Mouse (Mus musculus) CD4-positive, CD25-positive, alpha-beta regulatory T cell, adult 2 months (primary cell): Measurements from ENCODE around the gene Gm49486.

Source experiments
- DNase-seq: peaks from one replicate; pipeline ENCODE4 v3.0.0-alpha.2; 2012; ENCODE audit warnings: low read depth, low spot score

The Gm49486 gene

DNA sequence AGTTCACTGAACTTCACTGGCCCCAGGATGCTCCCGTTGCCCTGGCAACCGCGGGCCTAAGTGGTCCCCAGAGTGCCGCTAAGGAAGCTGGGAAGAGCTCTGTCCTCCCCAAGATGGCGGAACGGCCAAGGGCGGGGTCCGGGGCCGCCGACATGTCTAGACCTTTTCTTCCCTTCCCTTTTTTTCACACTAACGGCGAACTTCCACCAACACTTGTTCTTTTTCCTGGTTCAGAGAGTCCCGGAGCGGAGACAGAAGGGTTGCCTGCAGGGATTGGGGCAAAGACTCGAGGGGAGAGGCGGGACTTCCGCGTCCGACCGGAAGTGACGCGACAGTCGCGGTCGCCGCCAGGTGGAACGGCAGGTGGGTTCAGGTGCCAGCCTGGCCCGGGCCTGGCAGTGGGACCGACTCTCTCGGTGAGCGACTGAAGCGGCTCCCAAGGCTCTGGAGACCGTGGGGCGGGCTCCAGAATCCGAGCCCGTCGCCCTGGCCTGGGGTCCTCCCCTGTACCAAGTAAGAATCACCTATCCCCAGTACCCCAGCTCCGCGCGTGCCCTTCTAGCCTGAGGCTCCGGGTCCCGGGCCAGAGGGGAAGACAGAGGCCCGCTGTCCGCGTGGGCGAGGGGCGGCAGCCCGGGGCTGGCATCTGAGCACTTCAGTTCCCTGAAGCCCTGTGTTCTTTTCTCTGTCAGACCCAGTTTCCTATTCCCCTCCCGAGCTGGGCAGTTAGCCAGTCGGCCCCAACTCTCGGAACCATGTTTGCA lies at the start of gene Gm49486, which contains the start of gene Pick1:
TSS of gene Gm49486 (plus strand) at position 334 of the 764 bp plus-strand sequence.
TSS of gene Pick1 (plus strand) at position 116 of the 764 bp plus-strand sequence.
- peak; percentile 90 for DNase-seq

DNA sequence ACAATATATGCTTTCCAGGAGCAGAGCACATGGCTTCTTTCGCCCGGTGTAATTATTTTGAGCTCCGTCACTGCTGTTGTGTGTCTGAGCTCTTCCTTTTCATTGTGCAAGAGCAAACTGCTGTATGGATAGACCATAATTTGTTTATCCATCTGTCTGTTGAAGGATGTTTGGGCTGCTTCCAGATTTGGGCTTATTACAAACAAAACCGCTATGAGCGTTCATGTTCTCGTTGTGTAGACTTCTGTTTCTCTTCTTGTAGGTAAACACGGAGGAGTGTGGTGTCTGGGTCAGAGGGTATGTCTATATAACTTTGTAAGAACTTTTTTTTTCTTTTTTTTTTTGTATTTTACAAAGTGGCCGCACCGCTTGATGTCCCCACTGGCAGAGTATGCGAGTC lies 44.0 kb upstream of the Gm49486 start:
- no peak for DNase-seq

DNA sequence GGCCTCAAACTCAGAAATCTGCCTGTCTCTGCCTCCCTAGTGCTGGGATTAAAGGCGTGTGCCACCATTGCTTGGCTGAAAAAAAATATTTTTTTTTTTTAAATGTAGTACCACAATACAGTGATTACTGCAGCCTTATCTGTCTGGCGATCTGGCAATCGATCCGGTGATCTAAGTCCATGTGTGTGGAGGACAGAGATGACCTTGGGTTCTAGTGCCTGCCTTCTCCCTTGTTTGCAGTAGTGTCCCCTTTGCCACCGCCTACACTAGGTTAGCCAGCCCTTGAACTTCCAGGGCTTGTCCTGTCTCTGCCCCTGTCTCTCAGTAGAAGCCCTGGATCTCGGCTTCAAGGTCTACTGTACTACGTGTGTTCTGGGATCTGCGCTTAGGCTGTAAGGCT lies 41.4 kb upstream of the Gm49486 start:
- DNase-seq, result no peak

DNA sequence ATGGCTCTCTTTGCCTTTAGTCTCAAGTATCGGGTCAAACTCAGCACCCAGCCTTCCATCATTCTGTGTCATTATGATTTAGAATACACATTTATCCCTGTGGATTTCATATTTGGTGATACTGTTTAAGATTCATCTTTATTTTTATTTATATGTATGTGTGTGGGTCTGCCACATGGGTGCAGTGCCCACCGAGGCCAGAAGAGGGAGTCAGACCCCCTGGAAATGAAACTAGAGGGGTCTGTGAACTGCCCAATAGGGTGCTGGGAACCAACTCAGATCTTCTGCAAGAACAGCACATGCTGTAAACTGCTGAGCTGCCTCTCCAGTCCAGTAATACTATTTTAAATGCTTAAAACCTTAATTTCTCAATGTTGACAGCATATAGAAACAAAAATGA lies 37.8 kb upstream of the Gm49486 start:
- no peak for DNase-seq

DNA sequence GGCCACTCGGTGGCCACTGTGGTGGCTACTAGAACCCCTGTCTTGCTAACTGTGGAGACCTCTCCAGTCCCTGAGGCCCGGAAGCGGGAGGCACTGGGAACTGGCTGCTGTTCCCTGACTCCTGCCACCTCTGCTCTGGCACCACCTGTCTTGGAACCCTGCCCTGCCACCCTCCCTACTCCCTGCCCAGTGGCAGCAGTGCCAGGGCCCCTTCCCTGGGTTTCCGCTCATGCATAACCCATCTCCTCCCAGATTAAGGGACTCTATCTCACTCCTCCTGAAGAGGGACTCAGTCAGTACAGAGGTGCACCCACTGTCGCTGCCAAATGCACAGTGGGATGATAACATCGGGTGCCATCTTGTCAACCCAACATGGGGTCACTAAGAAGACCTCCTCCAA lies 36.7 kb upstream of the Gm49486 start:
- no peak for DNase-seq

DNA sequence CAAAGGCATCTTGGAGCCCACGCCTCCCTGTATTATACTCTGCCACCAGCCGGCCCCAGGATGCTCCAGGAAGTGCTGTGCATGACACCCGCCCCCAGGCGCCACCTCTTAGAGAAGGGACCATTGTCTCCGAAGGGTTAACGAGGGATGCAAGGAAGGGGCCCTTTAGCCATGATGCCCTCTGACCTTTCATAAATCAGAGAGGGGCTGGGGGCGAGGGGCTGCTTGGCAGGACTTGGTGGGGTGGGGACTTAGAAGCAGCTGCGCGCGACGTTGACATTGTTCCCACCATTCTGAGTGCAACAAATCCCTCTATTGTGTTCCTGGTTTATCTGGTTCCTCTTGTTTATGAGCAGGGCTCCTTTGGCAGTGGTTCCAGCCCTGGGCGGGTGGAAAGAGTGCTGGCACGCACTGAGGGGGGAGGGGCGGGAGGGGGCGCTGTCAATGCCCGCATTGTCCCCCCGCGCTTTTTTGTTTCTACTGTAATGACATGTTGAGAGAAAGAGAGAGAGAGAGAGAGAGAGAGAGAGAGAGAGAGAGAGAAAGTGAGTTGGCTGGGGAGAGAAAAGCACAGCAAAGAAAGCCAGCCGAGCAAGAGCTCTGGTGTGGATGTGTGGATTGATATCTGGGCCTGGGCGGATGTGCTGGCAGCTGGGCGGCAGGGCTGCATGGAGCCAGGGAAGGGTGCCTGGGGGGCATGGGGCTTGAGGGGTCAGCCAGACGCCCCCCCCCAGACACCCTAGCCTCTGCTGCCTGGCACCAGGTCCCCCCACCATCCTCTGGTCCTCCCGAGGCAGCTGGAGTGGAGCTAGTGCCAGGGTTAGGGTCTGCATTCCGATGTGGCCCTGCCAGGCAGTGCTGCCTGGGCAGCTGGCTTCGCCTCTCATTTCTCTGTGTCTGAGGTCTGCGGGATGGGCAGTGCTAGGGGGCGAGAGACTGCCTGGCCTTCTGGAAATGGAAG lies 36.0 kb upstream of the Gm49486 start:
- DNase-seq, result no peak

DNA sequence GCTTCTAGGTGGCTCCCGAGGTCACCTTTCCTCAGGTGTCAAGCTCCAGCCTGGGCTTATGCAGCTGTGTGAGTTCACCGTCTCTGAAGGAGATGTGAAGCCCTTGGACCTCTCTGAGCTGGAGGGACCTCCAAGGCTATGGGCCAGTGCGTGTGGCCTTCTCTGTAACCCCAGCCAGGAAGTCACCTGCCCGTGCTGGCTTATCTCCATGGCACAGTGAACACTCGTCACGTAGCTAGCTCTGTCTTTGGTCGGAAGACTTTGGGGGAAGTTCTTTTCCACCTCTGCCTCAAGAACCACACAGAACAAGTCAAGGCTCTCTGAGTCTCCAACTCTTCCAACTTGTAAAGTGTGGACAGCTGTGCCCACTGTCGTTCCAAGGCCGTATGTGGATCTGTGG lies 35.1 kb upstream of the Gm49486 start:
- DNase-seq, result no peak

DNA sequence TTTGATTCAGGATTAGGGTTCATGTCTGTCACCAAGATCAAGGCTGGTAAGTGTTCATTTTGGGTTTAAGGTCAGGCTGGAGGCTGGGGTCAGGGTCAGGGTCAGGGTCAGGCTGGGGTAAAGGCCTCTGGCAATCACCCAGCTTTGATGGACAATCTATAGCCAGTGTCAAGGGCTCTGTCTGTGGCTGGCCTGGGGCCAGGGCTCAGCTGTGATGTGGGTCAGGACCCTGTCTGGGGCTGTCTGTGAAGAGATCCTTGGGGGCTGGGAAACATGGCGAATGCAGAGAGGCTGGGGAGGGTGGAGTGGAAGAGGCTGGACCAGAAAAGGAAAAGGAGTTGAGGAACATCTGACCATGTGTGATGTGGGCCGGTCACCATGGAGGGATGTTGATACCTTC lies 34.2 kb upstream of the Gm49486 start:
- no peak for DNase-seq

DNA sequence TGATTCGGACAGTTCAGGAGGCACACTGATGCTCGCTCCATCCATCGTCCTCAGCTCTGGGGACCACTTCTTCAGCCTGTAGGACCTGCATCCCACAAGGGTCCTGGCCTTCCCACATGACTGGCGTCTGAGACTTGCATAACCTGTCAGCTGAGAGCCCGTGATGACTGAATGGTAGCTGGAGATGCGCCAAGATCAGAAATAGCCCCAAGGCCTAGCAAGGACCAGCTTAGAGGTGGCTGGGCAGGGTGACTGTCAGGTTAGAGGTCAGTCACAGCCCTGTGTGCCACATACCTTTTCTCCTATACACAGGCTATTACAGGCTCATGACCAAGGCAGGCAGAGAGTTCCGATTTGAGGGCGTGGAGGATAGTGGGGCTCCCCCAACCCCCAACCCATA lies 33.7 kb upstream of the Gm49486 start:
- DNase-seq, result no peak

DNA sequence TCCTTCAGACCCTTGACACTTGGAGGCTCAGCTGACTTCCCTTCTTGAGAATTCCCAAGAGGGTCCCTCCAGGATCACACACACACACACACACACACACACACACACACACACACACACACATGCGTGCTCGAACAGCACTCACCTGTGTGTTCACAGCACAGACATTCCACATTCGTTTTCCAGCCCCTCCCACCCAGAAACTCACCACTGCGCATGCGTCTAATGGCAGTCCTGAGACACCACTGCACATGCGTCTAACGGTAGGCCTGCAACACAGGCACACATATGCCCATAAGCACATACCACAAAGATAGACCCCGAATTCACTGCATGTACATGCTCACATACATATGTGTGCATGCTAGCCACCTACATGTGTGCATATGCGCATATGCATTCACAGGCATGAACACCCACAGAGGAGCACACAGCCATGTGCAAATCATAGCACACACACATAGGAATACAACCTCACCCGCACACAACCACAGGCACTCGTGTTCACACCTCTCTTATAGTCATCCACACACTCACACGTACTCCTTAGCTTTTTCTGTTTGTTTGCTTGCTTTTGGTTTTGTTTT lies 29.7 kb upstream of the Gm49486 start:
- no peak for DNase-seq

DNA sequence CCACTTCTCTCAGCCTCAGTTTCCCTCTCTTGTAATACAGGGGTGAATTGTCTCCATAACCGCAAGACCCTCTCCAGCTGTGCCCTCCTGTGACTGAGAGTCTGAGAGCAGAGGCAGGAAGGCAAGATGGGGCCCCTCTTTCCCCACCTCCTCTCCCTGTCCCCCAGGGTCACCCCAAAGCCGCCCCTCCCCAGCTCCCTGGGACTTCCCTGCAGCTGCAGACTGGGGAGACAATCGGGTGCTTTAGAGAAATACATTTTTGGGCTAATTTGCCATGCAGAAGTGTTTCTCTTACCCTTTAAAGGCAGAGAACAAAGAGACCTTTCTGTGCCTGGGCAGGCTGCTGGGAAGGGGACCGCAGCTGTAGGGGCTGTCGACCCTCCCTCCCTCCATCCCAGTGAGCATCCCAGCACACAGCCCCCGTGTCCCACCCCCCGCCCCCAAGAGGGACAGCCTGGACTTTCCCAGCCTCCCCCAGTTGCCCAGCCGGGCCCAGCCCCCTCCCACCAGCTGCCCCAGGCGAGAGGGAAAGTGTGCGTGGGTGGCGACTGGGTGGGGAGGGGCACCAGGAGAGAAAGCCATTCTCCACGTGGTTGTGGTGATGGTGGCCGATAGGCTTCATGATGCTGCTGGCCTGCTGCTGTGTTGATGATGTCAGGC lies 27.6 kb upstream of the Gm49486 start:
- DNase-seq, result peak; percentile 36

DNA sequence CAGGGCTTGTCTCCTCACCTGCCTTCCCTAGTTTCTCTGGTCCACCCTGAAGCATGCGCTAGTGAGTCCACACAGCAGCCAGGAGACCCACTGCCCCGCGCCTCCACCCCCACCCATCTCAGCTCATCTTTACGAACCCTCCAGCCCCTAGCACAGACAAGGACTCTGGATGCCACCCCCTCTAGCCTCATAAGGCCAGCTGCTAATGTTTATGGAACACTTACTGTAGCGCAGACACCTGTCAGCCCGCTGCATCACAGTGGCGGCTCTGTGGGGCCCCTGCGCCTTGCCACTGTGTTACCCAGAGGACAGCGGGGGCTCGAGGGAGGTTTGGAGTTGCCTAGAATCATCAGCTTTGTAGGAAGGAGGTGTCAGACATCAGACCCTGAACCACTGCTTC lies 26.6 kb upstream of the Gm49486 start:
- no peak for DNase-seq

DNA sequence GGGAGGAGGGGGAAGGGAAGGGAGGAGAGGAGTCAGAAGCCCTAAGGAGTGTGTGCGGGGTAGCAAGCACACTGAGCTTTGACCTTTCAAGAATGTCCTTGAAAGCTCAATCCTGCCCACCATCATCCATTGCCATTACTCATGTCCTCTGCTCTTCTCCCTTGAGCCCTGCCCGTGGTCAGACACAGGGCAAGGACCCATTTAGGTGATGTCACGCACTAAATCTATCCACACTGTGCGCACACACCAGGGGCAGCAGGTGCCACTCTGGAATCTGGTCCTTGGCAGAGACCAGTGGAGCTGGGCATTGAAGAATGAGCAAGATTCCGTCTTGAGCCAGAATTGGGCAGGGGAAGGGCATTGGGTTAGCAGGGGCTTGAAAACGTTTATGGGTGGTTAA lies 21.0 kb upstream of the Gm49486 start:
- DNase-seq, result no peak

DNA sequence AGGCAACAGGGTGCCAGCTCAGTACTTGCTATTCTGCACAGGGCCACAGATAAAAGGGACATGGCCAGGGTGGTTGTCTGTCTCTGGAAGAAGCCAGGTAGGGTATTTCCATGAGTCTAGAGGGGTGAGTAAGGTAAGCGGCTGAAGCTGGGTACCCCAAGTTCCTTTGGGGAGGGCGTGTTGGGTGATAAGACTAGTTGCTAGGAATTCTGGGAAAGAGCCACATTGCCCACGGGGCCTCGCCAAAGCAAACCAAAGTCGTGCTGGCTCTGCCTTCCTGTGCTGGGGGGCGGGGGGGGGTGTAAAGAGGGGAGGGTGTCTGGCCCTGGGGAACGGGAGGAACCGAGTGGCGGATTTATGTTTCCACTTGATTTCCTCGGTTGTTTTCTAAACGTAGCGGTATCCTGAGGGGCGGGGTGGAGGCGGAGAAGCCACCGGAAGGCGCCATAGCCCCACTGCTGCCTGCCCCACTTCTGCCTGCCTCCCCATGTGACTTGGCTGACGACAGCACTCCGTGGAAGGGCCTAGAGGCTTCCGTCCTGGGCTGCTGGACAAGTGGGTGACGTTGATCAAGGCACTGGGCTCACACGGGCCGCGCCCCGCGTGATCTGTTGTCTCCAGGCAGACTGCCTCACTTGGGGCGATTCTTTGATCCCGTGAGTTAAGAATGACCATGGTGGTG lies 20.3 kb upstream of the Gm49486 start:
- DNase-seq, result peak; percentile 86

DNA sequence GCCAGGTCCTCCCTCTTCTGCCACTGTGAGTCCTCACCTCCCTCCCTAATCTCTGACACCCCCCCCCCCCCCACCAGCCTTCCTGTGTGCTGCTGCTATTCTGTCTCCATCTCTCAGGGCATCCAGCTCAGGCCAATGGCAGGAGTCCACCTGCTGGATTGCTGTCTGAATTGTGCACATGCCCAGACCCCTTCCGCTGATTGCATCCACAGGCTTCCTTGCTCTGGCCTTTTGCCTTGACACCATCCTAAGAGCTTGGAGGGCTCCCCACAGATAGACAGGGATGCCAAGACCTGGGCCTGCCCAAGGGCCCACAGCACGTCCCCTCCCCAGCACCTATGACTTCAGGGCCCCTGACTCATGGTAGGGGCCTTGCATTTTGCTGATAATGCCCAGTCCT lies 18.8 kb upstream of the Gm49486 start:
- no peak for DNase-seq

DNA sequence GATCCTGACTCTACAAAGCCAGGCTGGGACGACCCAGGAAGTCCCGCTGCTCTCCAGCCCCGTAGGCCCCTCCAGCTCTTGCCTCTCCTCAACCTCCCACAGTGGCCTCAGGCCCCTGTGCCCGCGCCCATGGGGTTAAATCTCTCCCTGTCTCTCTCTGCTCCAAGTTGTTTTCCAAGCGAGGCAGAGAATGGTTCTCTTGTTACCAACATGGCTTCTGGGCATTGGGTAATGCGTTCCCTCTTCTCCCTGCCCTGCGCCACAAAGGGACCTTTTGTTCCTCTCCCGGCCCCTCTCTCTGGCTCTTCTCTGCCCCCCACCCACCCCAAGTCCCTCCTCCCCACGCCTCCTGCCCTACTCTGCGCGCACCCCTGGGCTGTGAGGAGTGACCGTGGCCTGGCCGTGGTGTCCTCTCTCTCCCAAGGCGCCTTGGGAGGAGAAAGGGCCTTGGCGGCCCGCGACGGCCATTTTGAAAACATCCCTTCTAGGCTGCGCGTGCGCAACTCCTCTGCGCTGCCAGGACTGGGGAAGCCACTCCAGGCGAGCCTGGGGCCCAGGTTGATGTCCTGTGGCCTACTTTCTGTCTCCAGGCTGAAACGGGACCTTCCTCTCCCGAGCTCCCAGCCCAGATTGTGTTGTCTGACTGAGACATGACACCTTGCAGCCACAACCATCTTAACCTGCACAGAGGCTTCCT lies 16.3 kb upstream of the Gm49486 start:
- no peak for DNase-seq

DNA sequence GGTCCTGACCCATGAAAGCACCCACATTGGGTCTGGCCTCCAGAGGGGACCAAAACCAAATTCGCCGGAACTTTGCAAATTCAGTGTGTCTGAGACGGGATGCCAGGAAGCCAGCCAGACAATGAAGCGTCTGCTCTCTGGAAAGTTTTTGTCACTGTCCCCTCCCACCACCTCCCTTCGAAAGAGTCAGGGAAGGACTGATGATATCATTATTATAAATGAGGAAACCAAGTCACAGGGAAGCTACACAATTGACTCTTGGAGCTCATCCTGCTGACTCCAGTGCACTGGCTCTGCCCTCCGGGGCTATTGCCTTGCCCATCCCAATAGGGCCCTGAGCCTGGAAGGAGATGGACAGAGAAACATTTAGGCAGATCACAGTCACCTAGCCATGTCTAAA lies 15.6 kb upstream of the Gm49486 start:
- DNase-seq, result peak; percentile 22

DNA sequence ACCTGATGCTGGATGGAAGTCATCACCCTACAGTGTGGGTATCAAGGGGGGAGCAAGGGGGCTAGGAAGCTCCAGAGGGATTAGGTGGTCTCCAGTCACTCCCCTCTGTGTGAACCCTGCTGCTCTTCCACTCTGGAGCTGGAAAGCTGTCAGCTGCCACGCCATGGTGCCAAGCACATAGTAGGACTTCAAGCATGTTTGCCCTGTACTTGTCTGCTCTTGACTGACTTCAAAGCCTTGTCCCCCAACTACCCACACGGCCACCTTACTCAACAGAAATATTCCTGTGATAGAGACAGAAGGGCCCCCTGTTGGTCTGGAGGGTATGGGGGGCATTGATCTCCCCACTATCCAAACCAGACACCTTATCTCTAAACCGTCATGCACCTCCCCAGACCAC lies 13.0 kb upstream of the Gm49486 start:
- DNase-seq, result no peak

DNA sequence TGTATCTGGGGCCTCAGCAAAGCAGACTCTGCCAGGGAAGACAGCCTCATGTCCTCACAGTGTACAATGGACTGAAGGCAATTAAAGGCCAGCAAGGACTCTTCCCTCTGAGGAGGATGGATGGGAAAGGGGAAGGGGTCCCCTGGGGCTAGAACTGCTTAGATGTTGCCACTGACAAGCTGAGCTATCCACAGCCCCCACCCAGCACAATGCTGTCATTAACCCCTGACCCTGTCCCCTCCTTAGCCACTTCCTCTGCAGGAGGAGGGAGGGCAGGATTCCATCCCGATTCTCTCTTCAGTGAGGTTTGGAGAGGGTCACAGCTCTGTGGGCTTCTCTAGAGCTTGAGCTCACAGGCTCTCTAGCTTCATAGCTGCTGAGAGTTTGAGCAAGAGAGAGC lies 9.6 kb upstream of the Gm49486 start:
- no peak for DNase-seq

DNA sequence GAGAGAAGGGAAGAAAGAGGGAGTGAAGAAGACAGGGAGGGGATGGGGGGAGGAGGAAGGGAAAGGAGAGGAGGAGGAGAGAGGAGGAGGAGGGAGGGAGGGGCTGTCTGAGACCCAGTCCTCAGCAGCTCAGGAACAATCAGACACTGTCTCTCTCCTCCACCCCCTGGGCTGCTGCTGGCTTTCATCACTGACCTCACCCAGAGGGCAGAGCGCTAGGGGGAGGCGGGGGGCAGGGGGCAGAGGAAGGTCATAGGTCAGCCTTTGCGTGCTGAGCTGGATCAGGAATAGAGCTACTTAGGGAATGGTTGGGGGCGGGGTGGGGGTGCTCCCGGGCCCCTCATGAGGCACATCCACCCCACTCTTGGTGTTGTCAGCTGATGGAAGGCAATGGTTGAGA lies 5.5 kb upstream of the Gm49486 start:
- no peak for DNase-seq

DNA sequence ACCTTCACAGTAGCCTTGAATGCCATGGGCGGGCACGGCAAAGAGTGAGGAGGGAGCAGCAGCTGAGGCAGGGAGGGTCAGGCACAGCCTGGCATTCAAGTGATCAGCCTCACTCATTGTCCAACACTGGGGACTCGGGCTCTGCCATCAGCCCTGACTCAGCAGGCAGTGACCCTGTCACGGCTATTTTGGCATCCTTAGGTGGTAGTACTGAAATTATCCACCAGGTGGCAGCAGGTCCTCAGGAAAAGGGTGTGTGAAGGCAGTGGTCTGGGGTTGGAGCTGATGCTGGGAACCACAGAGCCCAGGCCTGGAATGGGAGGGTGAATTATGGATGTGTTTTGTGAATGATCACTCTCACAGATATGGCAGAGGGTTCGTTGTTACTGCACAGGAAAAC lies 4.5 kb upstream of the Gm49486 start:
- peak; percentile 87 for DNase-seq
